Mouse (Mus musculus): Measurements from ENCODE around the gene Lck. TPM values are rescaled to one million over a fixed set of nuclear protein-coding genes. Genes with fewer than 3 reads are reported as not detected.

The Lck gene
- total and polyA plus RNA-seq, 3 experiments: 0.84 to 3.5 (median 1.1) TPM

- TF ChIP-seq EP300 (IDR thresholded peaks at IDR 0.05; ENCODE audit: insufficient read depth, low read depth, low read length) (no peak), POLR2A (IDR thresholded peaks at IDR 0.05; ENCODE audit: insufficient read depth, low read depth, low read length) (no peak), CTCF (IDR thresholded peaks at IDR 0.05) (no peak)
- no peaks in the 10 kb centered on the region for H3K79me2 ChIP-seq (replicated peaks; ENCODE audit: control insufficient read depth, insufficient read depth, low read length)
- no peak overlapping the region for H3K4me3 ChIP-seq
- WGBS: 59% methylated on average over 5 of the region's 5 CpGs
- H3K36me3 ChIP-seq (ENCODE audit: control insufficient read depth, insufficient read depth, low read length): peaks cover 2% of the 10 kb centered on the region; the same call in 1 of the 2 replicates
- no peak for DNase-seq
- intact Hi-C loops (cut with DNase I): no loop called here
- H3K27me3 ChIP-seq (ENCODE audit: control insufficient read depth, insufficient read depth, low read length): no peaks in the 10 kb centered on the region
- H3K9ac ChIP-seq (ENCODE audit: low read depth, low read length): no peak overlapping the region
- peaks cover 1% of the 10 kb centered on the region; the same call in 1 of the 2 replicates for H3K4me1 ChIP-seq (ENCODE audit: control insufficient read depth, insufficient read depth, low read length)
- no peak overlapping the region for H3K27ac ChIP-seq
These were observed 48.1 kb downstream of the Lck start for GRCm38 (mm10) chr4:129525338-129525737.

DNA sequence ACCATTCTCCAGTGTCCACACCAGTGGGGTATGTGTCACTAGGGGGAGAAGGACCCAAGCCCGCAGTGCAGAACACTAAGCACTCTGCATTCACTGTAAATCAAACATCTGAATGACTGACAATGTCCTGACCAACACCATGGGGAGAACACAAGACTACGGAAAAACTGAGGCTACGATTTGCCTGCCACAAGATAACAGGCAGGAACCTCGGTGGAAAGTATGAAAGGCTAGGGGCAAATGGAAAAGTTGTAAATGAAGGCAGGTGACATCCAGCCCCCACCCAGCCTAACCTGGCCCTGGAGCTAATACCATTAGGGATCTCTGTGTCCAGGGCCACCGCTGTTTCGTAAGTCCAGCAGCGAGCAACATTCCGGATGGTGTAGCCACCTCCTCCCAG lies 54.9 kb downstream of the Lck start:
- intact Hi-C loops (cut with DNase I): no loop called here
- Histone ChIP-seq H3K4me3 (no peak overlapping the region), H3K9ac (ENCODE audit: low read depth, low read length) (no peak overlapping the region), H3K36me3 (ENCODE audit: control insufficient read depth, insufficient read depth, low read length) (no peaks in the 10 kb centered on the region; the same call in 1 of the 2 replicates), H3K27ac (no peak overlapping the region), H3K4me1 (ENCODE audit: control insufficient read depth, insufficient read depth, low read length) (no peaks in the 10 kb centered on the region), H3K79me2 (replicated peaks; ENCODE audit: control insufficient read depth, insufficient read depth, low read length) (no peaks in the 10 kb centered on the region), H3K27me3 (ENCODE audit: control insufficient read depth, insufficient read depth, low read length) (no peaks in the 10 kb centered on the region)
- 81% methylated on average over 8 of the region's 8 CpGs for WGBS
- TF ChIP-seq POLR2A (IDR thresholded peaks at IDR 0.05; ENCODE audit: insufficient read depth, low read depth, low read length) (no peak), EP300 (IDR thresholded peaks at IDR 0.05; ENCODE audit: insufficient read depth, low read depth, low read length) (no peak), CTCF (IDR thresholded peaks at IDR 0.05) (no peak)
- no peak for DNase-seq

DNA sequence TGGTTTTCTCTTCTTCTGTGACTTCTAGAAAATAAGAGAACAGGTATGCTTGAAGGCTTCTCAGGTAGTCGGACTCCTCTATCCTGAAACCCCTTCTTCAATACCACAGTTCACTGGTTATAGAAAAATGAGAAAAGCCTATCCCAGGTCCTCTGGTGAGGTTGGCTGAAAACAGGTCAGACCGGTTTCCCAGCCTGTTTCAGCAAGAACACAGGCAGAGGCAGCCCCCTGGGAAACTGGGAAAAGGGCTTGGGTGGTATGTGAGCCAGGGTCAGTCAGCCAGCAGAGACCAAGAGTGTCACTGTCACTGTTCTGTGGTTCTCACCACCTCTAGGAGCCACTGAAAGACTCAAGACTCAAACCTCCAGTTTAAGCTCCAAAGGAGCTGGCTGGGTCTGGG lies 56.5 kb downstream of the Lck start:
- WGBS: 68% methylated on average over 2 of the region's 2 CpGs
- H3K27ac ChIP-seq: no peak overlapping the region
- TF ChIP-seq EP300 (IDR thresholded peaks at IDR 0.05; ENCODE audit: insufficient read depth, low read depth, low read length): no peak
- TF ChIP-seq CTCF (IDR thresholded peaks at IDR 0.05): no peak
- no peak for TF ChIP-seq POLR2A (IDR thresholded peaks at IDR 0.05; ENCODE audit: insufficient read depth, low read depth, low read length)
- DNase-seq: no peak
- H3K9ac ChIP-seq (ENCODE audit: low read depth, low read length): no peak overlapping the region
- no peaks in the 10 kb centered on the region for H3K27me3 ChIP-seq (ENCODE audit: control insufficient read depth, insufficient read depth, low read length)
- H3K4me1 ChIP-seq (ENCODE audit: control insufficient read depth, insufficient read depth, low read length): no peaks in the 10 kb centered on the region
- no peak overlapping the region for H3K4me3 ChIP-seq
- H3K79me2 ChIP-seq (replicated peaks; ENCODE audit: control insufficient read depth, insufficient read depth, low read length): no peaks in the 10 kb centered on the region
- intact Hi-C loops (cut with DNase I): no loop called here
- no peaks in the 10 kb centered on the region; the same call in 1 of the 2 replicates for H3K36me3 ChIP-seq (ENCODE audit: control insufficient read depth, insufficient read depth, low read length)

- Histone ChIP-seq H3K4me3 (peak overlapping the region; percentile 62), H3K4me1 (ENCODE audit: control insufficient read depth, insufficient read depth, low read length) (no peaks in the 10 kb centered on the region), H3K36me3 (ENCODE audit: control insufficient read depth, insufficient read depth, low read length) (no peaks in the 10 kb centered on the region; the same call in 1 of the 2 replicates), H3K27me3 (ENCODE audit: control insufficient read depth, insufficient read depth, low read length) (no peaks in the 10 kb centered on the region), H3K9ac (ENCODE audit: low read depth, low read length) (peak overlapping the region; percentile 79), H3K79me2 (replicated peaks; ENCODE audit: control insufficient read depth, insufficient read depth, low read length) (no peaks in the 10 kb centered on the region), H3K27ac (no peak overlapping the region)
- TF ChIP-seq CTCF (IDR thresholded peaks at IDR 0.05) (peak; percentile 81), POLR2A (IDR thresholded peaks at IDR 0.05; ENCODE audit: insufficient read depth, low read depth, low read length) (no peak), EP300 (IDR thresholded peaks at IDR 0.05; ENCODE audit: insufficient read depth, low read depth, low read length) (no peak)
- 3% methylated on average over 35 of the region's 35 CpGs for WGBS
- intact Hi-C loops (cut with DNase I): loop anchor here (2.0 kb wide), 1 partner anchor 14 kb away; no protein-coding TSS in a partner anchor
- peak; percentile 60 to 76 for DNase-seq
These were observed 59.0 kb downstream of the Lck start for GRCm38 (mm10) chr4:129514300-129514898.

DNA sequence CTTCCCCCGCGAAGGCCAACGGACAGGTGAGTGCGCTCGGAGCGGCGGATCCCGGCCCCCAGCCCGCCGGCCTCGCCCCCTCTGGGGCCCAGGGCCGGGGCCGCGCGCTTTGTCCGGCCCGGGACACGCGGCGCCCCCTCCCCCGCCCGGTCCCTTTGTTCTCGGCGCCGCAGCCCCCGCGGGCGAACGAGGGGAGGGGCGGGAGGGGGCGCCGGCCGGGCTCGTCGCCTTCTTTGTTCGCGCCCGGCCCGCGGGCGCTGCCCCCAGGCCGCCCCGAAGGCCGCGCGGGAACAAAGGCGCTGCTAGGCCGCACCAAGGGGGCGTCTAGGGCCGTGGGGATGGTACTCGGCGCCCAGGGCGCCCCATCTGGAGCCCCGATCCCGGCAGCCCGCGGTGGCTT lies 59.5 kb downstream of the Lck start:
- Histone ChIP-seq H3K4me1 (ENCODE audit: control insufficient read depth, insufficient read depth, low read length) (no peaks in the 10 kb centered on the region), H3K9ac (ENCODE audit: low read depth, low read length) (peak overlapping the region; percentile 79), H3K27ac (peak overlapping the region; percentile 60; the same call in 1 of the 2 replicates), H3K36me3 (ENCODE audit: control insufficient read depth, insufficient read depth, low read length) (no peaks in the 10 kb centered on the region), H3K27me3 (ENCODE audit: control insufficient read depth, insufficient read depth, low read length) (no peaks in the 10 kb centered on the region), H3K79me2 (replicated peaks; ENCODE audit: control insufficient read depth, insufficient read depth, low read length) (no peaks in the 10 kb centered on the region), H3K4me3 (peak overlapping the region; percentile 62)
- no peak for TF ChIP-seq POLR2A (IDR thresholded peaks at IDR 0.05; ENCODE audit: insufficient read depth, low read depth, low read length)
- TF ChIP-seq EP300 (IDR thresholded peaks at IDR 0.05; ENCODE audit: insufficient read depth, low read depth, low read length): no peak
- TF ChIP-seq CTCF (IDR thresholded peaks at IDR 0.05): no peak
- intact Hi-C loops (cut with DNase I): loop anchor here (2.0 kb wide), 1 partner anchor 13 kb away; no protein-coding TSS in a partner anchor
- DNase-seq: no peak
- under 1% methylated on average over 51 of the region's 57 CpGs for WGBS

DNA sequence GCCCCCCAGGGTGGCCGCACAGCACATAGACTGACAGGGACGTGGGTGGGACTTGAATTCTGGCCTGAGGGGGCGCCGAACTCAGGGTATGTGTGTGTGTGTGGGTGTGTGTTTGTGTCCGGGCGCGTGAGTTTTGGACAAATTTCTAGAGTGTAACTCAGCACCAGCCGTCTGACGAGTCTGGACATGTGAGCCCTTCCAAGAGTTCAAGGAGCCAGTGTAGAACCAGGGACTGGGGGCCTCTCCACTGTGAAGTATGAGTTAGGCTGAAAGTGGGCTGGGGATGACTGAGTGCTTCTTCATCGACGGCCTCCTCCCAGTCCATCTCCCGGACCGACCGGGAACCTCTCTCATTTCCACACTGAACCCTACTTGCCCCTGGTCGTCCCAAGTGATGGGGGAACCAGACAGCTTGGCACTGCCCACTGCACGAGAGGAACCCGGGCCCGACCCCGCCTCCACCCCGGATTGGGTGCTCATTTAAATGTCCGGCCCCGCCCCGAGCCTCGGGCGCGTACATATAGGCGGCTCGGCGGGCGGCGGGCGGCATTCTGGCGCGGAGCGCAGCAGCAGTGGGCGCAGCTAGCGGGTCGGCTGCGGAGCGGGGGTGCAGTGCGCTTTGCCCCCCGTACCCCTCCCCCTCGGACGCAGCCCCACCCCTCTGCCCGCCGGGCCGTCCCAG lies 60.2 kb downstream of the Lck start, which contains the start of gene Marcksl1:
Gene Marcksl1, plus strand, starts transcription at position 496 of the 682 bp plus-strand sequence.
- intact Hi-C loops (cut with DNase I): no loop called here
- Histone ChIP-seq H3K27me3 (ENCODE audit: control insufficient read depth, insufficient read depth, low read length) (no peaks in the 10 kb centered on the region), H3K9ac (ENCODE audit: low read depth, low read length) (peak within 1 kb of the TSS; percentile 79), H3K36me3 (ENCODE audit: control insufficient read depth, insufficient read depth, low read length) (no peaks in the 10 kb centered on the region), H3K4me3 (peak within 1 kb of the TSS; percentile 62), H3K4me1 (ENCODE audit: control insufficient read depth, insufficient read depth, low read length) (peaks cover 2% of the 10 kb centered on the region; the same call in 1 of the 2 replicates), H3K79me2 (replicated peaks; ENCODE audit: control insufficient read depth, insufficient read depth, low read length) (no peaks in the 10 kb centered on the region), H3K27ac (peak within 1 kb of the TSS; percentile 60; the same call in 1 of the 2 replicates)
- DNase-seq: peak; percentile 84 to 88
- 13% methylated on average over 47 of the region's 47 CpGs for WGBS
- TF ChIP-seq POLR2A (IDR thresholded peaks at IDR 0.05; ENCODE audit: insufficient read depth, low read depth, low read length): peak; percentile 55; the same call in 1 of the 2 replicates
- no peak for TF ChIP-seq CTCF (IDR thresholded peaks at IDR 0.05)
- no peak for TF ChIP-seq EP300 (IDR thresholded peaks at IDR 0.05; ENCODE audit: insufficient read depth, low read depth, low read length)
